Mouse (Mus musculus) ES-Bruce4 (cell line): ENCODE data around the gene Rpa1. TPM values are rescaled to one million over a fixed set of nuclear protein-coding genes. Genes with fewer than 3 reads are reported as not detected.

Experiments used
- H3K27ac ChIP-seq: 2 replicates; pipeline ENCODE4 v1.5.1; 2012; ENCODE audit warnings: low read length, inconsistent platforms; ENCODE audit not compliant: insufficient read depth
- H3K27me3 ChIP-seq: 2 replicates; pipeline ENCODE4 v1.6.1; 2012; ENCODE audit warnings: mild to moderate bottlenecking, low read length, inconsistent platforms; ENCODE audit not compliant: control insufficient read depth, poor library complexity, insufficient read depth, severe bottlenecking
- H3K36me3 ChIP-seq: 2 replicates; pipeline ENCODE4 v1.6.1; 2012; ENCODE audit warnings: inconsistent platforms, mild to moderate bottlenecking, low read length, moderate library complexity; ENCODE audit not compliant: control insufficient read depth, poor library complexity, insufficient read depth, severe bottlenecking
- H3K4me1 ChIP-seq: one replicate; pipeline ENCODE4 v1.8.1; 2011; ENCODE audit warnings: low read length; ENCODE audit not compliant: control insufficient read depth, insufficient read depth
- H3K4me3 ChIP-seq: 2 replicates; pipeline ENCODE4 v1.5.1; 2011; ENCODE audit warnings: low read depth, mild to moderate bottlenecking, low read length
- H3K9ac ChIP-seq: 2 replicates; pipeline ENCODE4 v1.6.1; 2012; ENCODE audit warnings: low read depth, mild to moderate bottlenecking, inconsistent platforms; ENCODE audit not compliant: poor library complexity, severe bottlenecking
- H3K9me3 ChIP-seq: replicated peaks from 2 replicates; pipeline ENCODE4 v1.6.1; 2012; ENCODE audit warnings: mild to moderate bottlenecking, low read length, inconsistent platforms; ENCODE audit not compliant: control insufficient read depth, poor library complexity, insufficient read depth, severe bottlenecking
- CTCF ChIP-seq: IDR thresholded peaks from one replicate; pipeline ENCODE4 v1.8.1; 2011; ENCODE audit warnings: low read depth, low read length
- EP300 ChIP-seq: IDR thresholded peaks from 2 replicates; pipeline ENCODE4 v1.6.1; 2011; ENCODE audit warnings: low read depth, low read length; ENCODE audit not compliant: insufficient read depth
- POLR2A ChIP-seq: IDR thresholded peaks from one replicate; pipeline ENCODE4 v1.8.1; 2011; ENCODE audit warnings: low read length; ENCODE audit not compliant: insufficient read depth
- polyA plus RNA-seq: library from polyadenylated mRNA; stranded (reverse); fragments of >200 nt; gene quantifications from 2 replicates; pipeline ENCODE4 v1.2.4, GENCODE M21; 2011; ENCODE audit warnings: low read depth; ENCODE audit not compliant: missing spikeins, insufficient read depth, insufficient read length

The Rpa1 gene
- polyA plus RNA-seq, 1 experiment: 127 TPM

DNA sequence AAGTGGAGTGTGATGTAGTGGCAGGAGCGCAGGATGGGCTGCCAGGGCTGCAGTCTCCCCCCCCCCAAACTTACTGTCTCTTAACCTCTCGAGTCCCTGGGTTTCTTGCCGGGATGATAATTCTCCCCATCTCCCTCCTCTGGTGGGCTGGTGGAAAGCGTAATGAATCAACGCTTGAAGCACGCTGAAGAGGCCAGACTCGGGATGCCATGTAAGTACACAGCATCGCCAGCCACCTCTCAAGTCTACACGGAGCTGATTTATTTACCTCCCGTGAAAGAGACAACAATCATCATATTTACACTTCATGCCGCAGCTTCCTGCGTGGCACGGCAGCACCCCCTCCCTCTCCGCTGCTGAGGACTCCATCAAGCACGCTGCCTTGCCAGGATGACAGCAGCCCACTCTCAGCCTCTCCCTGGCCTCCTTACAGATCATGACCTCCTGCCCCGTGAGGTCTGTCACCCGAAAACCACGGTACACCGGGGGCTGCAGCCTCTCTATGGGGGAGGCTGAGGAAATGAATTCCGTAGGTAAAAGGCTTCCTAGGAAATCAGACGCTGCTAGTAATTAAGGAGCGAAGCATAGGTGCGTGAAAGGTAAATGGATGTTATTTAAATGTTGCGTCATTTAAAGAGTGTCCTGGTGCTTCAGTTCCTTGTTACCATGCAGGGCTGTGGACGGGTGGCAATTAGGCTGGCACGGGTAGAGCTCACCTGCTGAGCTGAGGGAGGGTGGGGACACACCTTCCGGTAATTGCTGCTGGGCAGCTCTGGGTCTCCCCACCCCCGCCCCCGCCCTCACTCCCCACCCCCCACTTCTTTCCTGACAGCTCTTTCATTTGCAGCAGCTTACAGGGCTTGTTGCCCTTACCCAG lies 66.5 kb downstream of the Rpa1 start:
- Histone ChIP-seq H3K9ac (no peak overlapping the region), H3K27me3 (no peaks in the 10 kb centered on the region), H3K4me1 (peaks cover 10% of the 10 kb centered on the region), H3K36me3 (no peaks in the 10 kb centered on the region), H3K27ac (no peak overlapping the region), H3K9me3 (no peaks in the 10 kb centered on the region), H3K4me3 (no peak overlapping the region)
- no peak for TF ChIP-seq EP300
- TF ChIP-seq CTCF: no peak
- no peak for TF ChIP-seq POLR2A

DNA sequence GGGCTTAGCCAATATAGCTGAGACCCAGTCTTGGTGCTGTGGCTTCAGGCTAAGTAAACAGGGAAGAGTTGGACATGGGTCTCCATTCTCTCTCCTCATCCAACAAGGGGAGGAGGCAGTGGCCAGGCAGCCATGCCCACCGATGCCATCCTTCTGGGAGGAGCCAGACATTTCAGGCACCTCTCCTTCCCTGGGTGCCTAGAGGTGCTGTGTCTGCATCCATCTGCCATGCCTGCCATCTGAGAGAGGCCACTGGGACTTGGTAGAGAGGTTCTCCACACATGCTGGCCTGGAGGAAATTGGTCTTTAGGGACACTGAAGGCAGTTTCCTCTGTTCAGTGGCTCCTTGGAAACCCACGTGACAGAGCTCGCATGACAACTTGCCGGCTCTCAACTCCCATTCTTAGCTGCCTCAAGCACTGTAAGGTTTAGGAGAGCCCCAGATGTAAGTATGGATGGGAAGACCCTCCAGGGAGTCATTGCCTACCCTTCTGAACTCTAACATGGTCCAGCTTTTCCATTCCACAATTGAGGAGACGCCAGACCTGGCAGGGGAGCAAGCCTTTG lies 67.6 kb downstream of the Rpa1 start:
- Histone ChIP-seq H3K27ac (no peak overlapping the region), H3K4me1 (peaks cover 10% of the 10 kb centered on the region), H3K9ac (no peak overlapping the region), H3K27me3 (no peaks in the 10 kb centered on the region), H3K9me3 (no peaks in the 10 kb centered on the region), H3K36me3 (no peaks in the 10 kb centered on the region), H3K4me3 (no peak overlapping the region)
- TF ChIP-seq EP300: 0 out of 2 replicates have a peak, but pooled peaks have one; percentile 29
- TF ChIP-seq CTCF: no peak
- TF ChIP-seq POLR2A: no peak

- peaks cover 10% of the 10 kb centered on the region for H3K4me1 ChIP-seq
- no peak overlapping the region for H3K4me3 ChIP-seq
- no peak overlapping the region for H3K27ac ChIP-seq
Measured at GRCm38 (mm10) chr11:75280066-75280410, 68.1 kb downstream of the Rpa1 start.

DNA sequence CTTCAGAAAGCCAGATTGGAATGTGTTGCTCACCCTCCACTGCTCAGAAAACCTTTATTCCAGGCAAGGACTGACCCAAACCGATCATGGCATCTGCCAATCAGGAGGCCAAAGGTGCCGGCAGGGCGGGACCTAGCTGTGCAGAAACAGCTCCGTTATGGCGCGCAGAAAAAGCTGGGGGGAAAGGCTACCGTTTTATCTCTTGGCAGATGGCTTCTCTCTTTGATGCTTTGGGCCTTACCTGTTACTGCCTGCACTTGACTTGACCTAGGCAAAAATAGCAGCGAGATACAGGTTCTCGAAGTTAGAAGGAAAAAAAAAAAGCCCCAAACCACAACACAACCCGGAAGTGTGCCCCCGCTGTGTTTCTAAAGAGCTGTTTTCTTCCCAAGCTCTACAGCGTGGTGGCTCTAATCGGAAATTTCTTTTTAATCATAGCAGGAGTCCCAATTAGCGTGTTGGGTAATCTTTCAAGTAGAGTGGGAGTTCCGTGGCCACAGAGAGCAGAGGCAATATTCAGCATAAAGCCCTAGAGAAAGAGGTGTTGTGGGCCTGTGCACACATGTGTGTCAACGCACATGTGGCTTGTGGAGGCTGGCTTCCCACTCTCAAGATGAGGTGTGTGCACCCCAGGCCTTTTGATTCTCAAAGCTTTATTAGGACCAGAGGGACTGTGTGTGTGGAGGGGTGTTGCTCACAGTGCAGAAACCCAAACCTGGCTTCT lies 68.6 kb downstream of the Rpa1 start:
- Histone ChIP-seq H3K27ac (no peak overlapping the region), H3K4me3 (peak overlapping the region; percentile 34), H3K9me3 (no peaks in the 10 kb centered on the region), H3K9ac (peak overlapping the region; percentile 58), H3K36me3 (no peaks in the 10 kb centered on the region), H3K27me3 (no peaks in the 10 kb centered on the region), H3K4me1 (peaks cover 10% of the 10 kb centered on the region)
- TF ChIP-seq EP300: no peak
- TF ChIP-seq CTCF: no peak
- TF ChIP-seq POLR2A: no peak

More at GRCm38 (mm10) chr11:75280066-75280410, 68.1 kb downstream of the Rpa1 start:
- Histone ChIP-seq H3K9me3 (no peaks in the 10 kb centered on the region), H3K36me3 (no peaks in the 10 kb centered on the region), H3K27me3 (no peaks in the 10 kb centered on the region), H3K9ac (no peak overlapping the region)
- TF ChIP-seq CTCF (no peak), POLR2A (no peak)

DNA sequence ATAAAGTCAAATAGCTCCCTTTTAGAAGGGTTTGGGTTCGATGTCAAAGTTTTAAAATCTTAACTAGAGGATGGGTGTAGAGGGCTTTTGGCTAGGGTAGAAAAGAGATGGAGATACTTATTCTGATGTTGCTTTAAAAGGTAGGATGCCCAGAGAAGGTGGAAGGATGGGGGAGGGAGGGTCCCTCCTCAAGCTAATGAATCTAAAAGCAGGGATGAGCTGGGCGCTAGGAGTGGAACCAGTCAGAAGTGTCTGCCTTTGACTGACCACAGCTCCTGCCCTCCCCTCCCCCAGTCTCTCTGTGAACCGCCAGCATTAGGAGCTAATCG lies 69.1 kb downstream of the Rpa1 start:
- Histone ChIP-seq H3K36me3 (no peaks in the 10 kb centered on the region), H3K27me3 (no peaks in the 10 kb centered on the region), H3K9ac (peak overlapping the region; percentile 58), H3K4me3 (peak overlapping the region; percentile 34), H3K9me3 (no peaks in the 10 kb centered on the region), H3K27ac (no peak overlapping the region), H3K4me1 (peaks cover 10% of the 10 kb centered on the region)
- no peak for TF ChIP-seq CTCF
- TF ChIP-seq EP300: no peak
- no peak for TF ChIP-seq POLR2A

DNA sequence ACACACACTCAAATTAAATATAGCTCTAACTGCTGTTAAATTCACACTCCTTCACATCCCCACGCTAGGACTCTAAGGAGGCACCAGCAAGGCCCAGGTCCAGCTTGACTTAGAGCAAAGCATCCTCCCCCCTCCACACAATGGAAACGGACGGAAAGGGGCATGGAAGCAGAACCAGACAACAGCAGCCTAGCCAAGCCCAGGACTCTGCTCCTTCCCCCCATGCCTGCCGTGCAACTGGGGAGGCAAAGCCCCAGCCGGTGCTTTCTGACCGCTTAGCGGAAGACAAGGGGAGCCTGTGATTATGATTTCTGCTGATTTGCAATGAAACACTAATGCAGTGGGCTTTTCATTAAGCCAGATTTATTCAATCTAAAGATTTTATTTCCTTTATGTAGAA lies 70.0 kb downstream of the Rpa1 start:
- Histone ChIP-seq H3K4me3 (no peak overlapping the region), H3K27me3 (no peaks in the 10 kb centered on the region), H3K36me3 (no peaks in the 10 kb centered on the region), H3K27ac (no peak overlapping the region), H3K9me3 (no peaks in the 10 kb centered on the region), H3K9ac (no peak overlapping the region), H3K4me1 (peaks cover 10% of the 10 kb centered on the region)
- TF ChIP-seq EP300: no peak
- no peak for TF ChIP-seq POLR2A
- no peak for TF ChIP-seq CTCF
